In genomic region chr5:112641131-112641530, GRCm38 (mm10) we compare ENCODE assay signal across 11 mouse cellular contexts.
DNase-seq lines count a peak whose midpoint lies in the region; ATAC-seq and TF ChIP-seq lines count a peak whose summit lies in the region.
"Had no signal": no experiment of that assay in that cellular context is flagged by ENCODE, and none has a peak within 500 bp of the region (broad histone marks: within the 10 kb centered on the region; RNA-seq: fewer than 3 reads in every experiment).

No protein-coding gene starts in this region.

- H3K36me3 ChIP-seq in forebrain, embryonic 10.5 days (replicated peaks) = no peaks in the 10 kb centered on the region
- no peaks in the 10 kb centered on the region for H3K36me3 ChIP-seq in forebrain, embryonic 15.5 days
- H3K36me3 ChIP-seq in kidney, embryonic 16.5 days (ENCODE audit: insufficient read depth, low read length) = no peaks in the 10 kb centered on the region
- H3K36me3 ChIP-seq in intestine, postnatal 0 days (ENCODE audit: control insufficient read depth, insufficient read depth) = no peaks in the 10 kb centered on the region
- no peaks in the 10 kb centered on the region for H3K36me3 ChIP-seq in neural tube, embryonic 12.5 days
- H3K36me3 ChIP-seq: G1E had no signal

- H3K27ac ChIP-seq in forebrain, embryonic 10.5 days = peak overlapping the region; percentile 68; the same call in 1 of the 2 replicates
- H3K27ac ChIP-seq in forebrain, embryonic 15.5 days (replicated peaks) = no peak overlapping the region
- H3K27ac ChIP-seq in kidney, embryonic 16.5 days (ENCODE audit: low read length) = no peak overlapping the region
- no peak overlapping the region for H3K27ac ChIP-seq in intestine, postnatal 0 days (ENCODE audit: low read depth, low read length)
- no peak overlapping the region for H3K27ac ChIP-seq in neural tube, embryonic 12.5 days

- peaks cover 13% of the 10 kb centered on the region for H3K9me3 ChIP-seq in forebrain, embryonic 10.5 days
- H3K9me3 ChIP-seq in forebrain, embryonic 15.5 days = no peaks in the 10 kb centered on the region
- no peaks in the 10 kb centered on the region for H3K9me3 ChIP-seq in kidney, embryonic 16.5 days (ENCODE audit: low read length)
- H3K9me3 ChIP-seq in intestine, postnatal 0 days (ENCODE audit: control insufficient read depth) = no peaks in the 10 kb centered on the region
- H3K9me3 ChIP-seq in neural tube, embryonic 12.5 days = no peaks in the 10 kb centered on the region

- no peak overlapping the region for H3K4me2 ChIP-seq in forebrain, embryonic 15.5 days (replicated peaks)
- H3K4me2 ChIP-seq in kidney, embryonic 16.5 days (replicated peaks; ENCODE audit: low read depth, low read length) = peak overlapping the region; percentile 41
- H3K4me2 ChIP-seq in intestine, postnatal 0 days (replicated peaks; ENCODE audit: low read depth) = peak overlapping the region; percentile 32; the same call in 1 of the 2 replicates
- H3K4me2 ChIP-seq in neural tube, embryonic 12.5 days (replicated peaks) = peak overlapping the region; percentile 36

- no peak for ATAC-seq in forebrain, embryonic 15.5 days (replicated peaks)
- peak; percentile 24; the same call in 1 of the 2 replicates for ATAC-seq in kidney, embryonic 16.5 days (ENCODE audit: low FRiP score, low TSS enrichment)
- no peak for ATAC-seq in intestine, postnatal 0 days
- ATAC-seq in neural tube, embryonic 12.5 days (ENCODE audit: low FRiP score, low read depth) = no peak

- peak overlapping the region; percentile 36 for H3K4me3 ChIP-seq in forebrain, embryonic 10.5 days
- no peak overlapping the region for H3K4me3 ChIP-seq in forebrain, embryonic 15.5 days
- H3K4me3 ChIP-seq in kidney, embryonic 16.5 days (ENCODE audit: low read length) = peak overlapping the region; percentile 6
- H3K4me3 ChIP-seq in intestine, postnatal 0 days (ENCODE audit: low read depth, low read length) = no peak overlapping the region
- H3K4me3 ChIP-seq in neural tube, embryonic 12.5 days = no peak overlapping the region

- H3K9ac ChIP-seq in forebrain, embryonic 15.5 days (replicated peaks) = no peak overlapping the region
- H3K9ac ChIP-seq in kidney, embryonic 16.5 days (replicated peaks; ENCODE audit: low read length) = 0 out of 2 replicates have a peak overlapping the region, but pooled peaks have one; percentile 3
- H3K9ac ChIP-seq in intestine, postnatal 0 days (ENCODE audit: low read depth, low read length) = no peak overlapping the region
- no peak overlapping the region for H3K9ac ChIP-seq in neural tube, embryonic 12.5 days

- TF ChIP-seq CTCF in intestine, postnatal 0 days (IDR thresholded peaks at IDR 0.05; ENCODE audit: low read depth) = no peak

- H3K27me3 ChIP-seq in forebrain, embryonic 10.5 days (ENCODE audit: poor library complexity, severe bottlenecking) = peaks cover 35% of the 10 kb centered on the region
- no peaks in the 10 kb centered on the region for H3K27me3 ChIP-seq in forebrain, embryonic 15.5 days
- no peaks in the 10 kb centered on the region; the same call in 1 of the 2 replicates for H3K27me3 ChIP-seq in kidney, embryonic 16.5 days (ENCODE audit: insufficient read depth, low read length)
- H3K27me3 ChIP-seq in intestine, postnatal 0 days (replicated peaks; ENCODE audit: control insufficient read depth, insufficient read depth, low read length) = no peaks in the 10 kb centered on the region
- H3K27me3 ChIP-seq in neural tube, embryonic 12.5 days (replicated peaks) = 0 out of 2 replicates have a peak, but pooled peaks cover 10% of the 10 kb centered on the region

- H3K4me1 ChIP-seq in forebrain, embryonic 10.5 days = peaks cover 39% of the 10 kb centered on the region
- peaks cover 15% of the 10 kb centered on the region for H3K4me1 ChIP-seq in forebrain, embryonic 15.5 days
- no peaks in the 10 kb centered on the region for H3K4me1 ChIP-seq in kidney, embryonic 16.5 days (ENCODE audit: insufficient read depth, low read length)
- H3K4me1 ChIP-seq in intestine, postnatal 0 days (replicated peaks; ENCODE audit: control insufficient read depth, insufficient read depth, low read length) = no peaks in the 10 kb centered on the region
- H3K4me1 ChIP-seq in neural tube, embryonic 12.5 days = peaks cover 21% of the 10 kb centered on the region

- 12% methylated on average over 20 of the region's 20 CpGs for WGBS in forebrain, embryonic 10.5 days
- 18% methylated on average over 20 of the region's 20 CpGs for WGBS in forebrain, embryonic 15.5 days
- WGBS in kidney, embryonic 16.5 days = 13% methylated on average over 20 of the region's 20 CpGs
- 26% methylated on average over 20 of the region's 20 CpGs for WGBS in intestine, postnatal 0 days
- 10% methylated on average over 20 of the region's 20 CpGs for WGBS in neural tube, embryonic 12.5 days

- no peak for DNase-seq in forebrain, embryonic 10.5 days (ENCODE audit: extremely low spot score, low spot score)
- DNase-seq in kidney, postnatal 14 days = no peak
- DNase-seq in right cerebral cortex, postnatal 10 days (ENCODE audit: low spot score in 2 of 2) = no peak
- DNase-seq in thymus, adult 18-20 months = no peak
- DNase-seq: cerebellum, adult 11 months; gastrocnemius, postnatal 14 days had no signal

Comparison
In these comparisons a context has a peak if more than half of its experiments do, and no peak if none do; other contexts are left out.
1. H3K4me3 ChIP-seq: peak in forebrain, embryonic 10.5 days (single experiment) and kidney, embryonic 16.5 days (single experiment); none in forebrain, embryonic 15.5 days (single experiment), intestine, postnatal 0 days (single experiment) and neural tube, embryonic 12.5 days (single experiment).